Mouse (Mus musculus) ES-Bruce4 (cell line): ENCODE measurements at regions not wholly inside any gene's neighbourhood (a gene's known extent, or its start where the extent isn't known, plus 50 kb on each side); places are given as distances from the start of the nearest gene placed in this dataset.

Source experiments
- CTCF ChIP-seq: IDR thresholded peaks from one replicate; pipeline ENCODE4 v1.8.1; 2011; ENCODE audit warnings: low read depth, low read length
- EP300 ChIP-seq: IDR thresholded peaks from 2 replicates; pipeline ENCODE4 v1.6.1; 2011; ENCODE audit warnings: low read depth, low read length; ENCODE audit not compliant: insufficient read depth
- POLR2A ChIP-seq: IDR thresholded peaks from one replicate; pipeline ENCODE4 v1.8.1; 2011; ENCODE audit warnings: low read length; ENCODE audit not compliant: insufficient read depth

DNA sequence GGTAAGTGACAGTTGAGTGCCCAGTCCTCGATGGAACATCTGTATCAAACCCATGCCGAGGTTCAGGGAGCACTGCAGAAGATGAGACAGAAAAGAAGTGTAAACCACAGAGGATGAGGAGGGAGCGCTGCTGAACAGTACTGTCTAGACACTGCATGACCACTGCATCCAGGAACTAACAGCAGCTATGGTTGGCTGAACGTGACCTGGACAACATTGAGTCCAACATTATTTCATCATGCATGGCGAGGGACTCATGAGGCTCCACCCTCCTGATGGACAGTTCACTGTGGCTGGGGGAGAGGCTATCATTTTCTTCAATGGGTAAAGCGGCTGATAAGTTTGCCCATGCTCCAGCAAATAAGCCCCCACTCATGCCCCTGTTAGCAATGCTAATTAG, 182.5 kb downstream of the Srek1 start:
- no peak for TF ChIP-seq EP300
- no peak for TF ChIP-seq POLR2A
- no peak for TF ChIP-seq CTCF
